Mouse (Mus musculus): ENCODE data around the gene Selenof. TPM values are rescaled to one million over a fixed set of nuclear protein-coding genes. Genes with fewer than 3 reads are reported as not detected.
"Not testable (repeated sequence)": the region's sequence is repeated elsewhere in the genome, so short reads cannot be mapped to it uniquely, and the experiment has no call there.

The Selenof gene
- polyA plus RNA-seq, 1 experiment from 2014 or later = 272 TPM

DNA sequence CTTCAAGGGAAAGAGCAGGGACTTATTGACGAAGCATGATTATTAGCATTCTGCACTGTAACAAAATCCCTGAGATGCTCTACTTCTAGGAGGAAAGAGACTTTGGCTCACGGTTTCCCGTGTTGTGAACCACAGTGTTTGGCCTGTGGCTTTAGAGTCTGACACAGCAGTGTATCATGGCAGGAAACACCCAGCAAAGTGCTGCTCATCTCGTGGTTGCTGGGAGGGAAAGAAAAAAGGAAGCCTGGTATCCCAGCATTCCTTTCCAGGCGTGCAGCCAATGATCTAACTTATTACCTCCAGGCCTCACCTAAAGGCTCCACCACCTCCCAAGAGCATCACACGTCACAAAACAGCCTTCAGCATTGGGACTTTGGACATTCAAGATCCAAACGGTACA is 32.7 kb downstream of the Selenof start:
- no peaks in the 10 kb centered on the region for H3K9me3 ChIP-seq (replicated peaks; ENCODE audit: control insufficient read depth, low read length)
- 51% methylated on average over 7 of the region's 7 CpGs for WGBS (ENCODE audit: insufficient replicate concordance)
- no peak overlapping the region for H3K27ac ChIP-seq (ENCODE audit: low read length)
- H3K4me3 ChIP-seq (ENCODE audit: low read depth, low read length) = no peak overlapping the region
- no peak overlapping the region for H3K4me2 ChIP-seq (ENCODE audit: low read depth, low read length)
- H3K36me3 ChIP-seq (ENCODE audit: control insufficient read depth, insufficient read depth) = peaks cover 6% of the 10 kb centered on the region; the same call in 1 of the 2 replicates
- H3K4me1 ChIP-seq (ENCODE audit: control insufficient read depth, low read depth, low read length) = no peaks in the 10 kb centered on the region
- H3K27me3 ChIP-seq (ENCODE audit: control insufficient read depth, insufficient read depth, low read depth, low read length) = no peaks in the 10 kb centered on the region
- H3K9ac ChIP-seq (ENCODE audit: low read depth, low read length) = no peak overlapping the region
- ATAC-seq (ENCODE audit: low read depth) = no peak

DNA sequence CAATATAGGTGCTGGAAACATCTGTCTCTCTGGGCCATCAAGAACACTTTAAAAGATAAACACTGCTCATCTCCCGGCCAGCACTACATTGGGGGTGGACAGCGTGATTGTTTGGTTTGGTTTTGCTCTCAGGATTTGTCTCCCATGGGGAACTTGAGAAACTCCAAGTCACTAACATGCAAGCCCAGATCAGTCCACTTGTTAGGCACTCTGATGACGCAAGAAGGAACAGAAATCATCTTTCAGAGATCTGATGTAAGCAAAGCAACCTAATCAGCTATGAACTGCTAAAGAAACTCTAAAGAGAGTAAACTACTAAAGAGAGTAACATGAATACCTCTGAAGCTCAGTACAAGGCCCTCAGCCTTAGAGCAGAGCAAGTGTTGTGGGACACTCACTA is 33.5 kb downstream of the Selenof start:
- 58% methylated on average over 3 of the region's 3 CpGs for WGBS (ENCODE audit: insufficient replicate concordance)
- Histone ChIP-seq H3K9ac (ENCODE audit: low read depth, low read length) (no peak overlapping the region), H3K36me3 (ENCODE audit: control insufficient read depth, insufficient read depth) (no peaks in the 10 kb centered on the region), H3K4me1 (ENCODE audit: control insufficient read depth, low read depth, low read length) (peaks cover 6% of the 10 kb centered on the region), H3K4me2 (ENCODE audit: low read depth, low read length) (no peak overlapping the region), H3K27ac (ENCODE audit: low read length) (no peak overlapping the region), H3K4me3 (ENCODE audit: low read depth, low read length) (no peak overlapping the region), H3K27me3 (ENCODE audit: control insufficient read depth, insufficient read depth, low read depth, low read length) (no peaks in the 10 kb centered on the region), H3K9me3 (replicated peaks; ENCODE audit: control insufficient read depth, low read length) (no peaks in the 10 kb centered on the region)
- ATAC-seq (ENCODE audit: low read depth) = no peak

DNA sequence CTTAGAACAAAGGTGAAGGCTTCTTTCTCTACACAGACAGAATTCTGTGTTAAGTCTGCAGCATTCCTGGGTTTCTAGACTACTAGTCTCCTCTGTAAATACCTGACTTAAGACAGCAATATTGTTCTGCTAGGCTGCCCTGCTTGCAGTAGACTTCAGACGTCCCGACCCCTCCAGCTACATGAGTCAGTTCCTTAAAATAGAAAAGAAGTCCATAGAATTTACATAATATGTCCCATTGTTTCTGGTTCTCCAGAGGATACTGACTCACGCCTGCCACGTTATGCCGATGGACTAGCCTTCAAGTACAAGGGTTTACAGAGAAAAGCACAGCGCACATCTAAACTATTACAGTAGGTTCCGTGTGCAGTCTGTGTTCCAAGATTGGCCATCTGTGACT is 34.1 kb downstream of the Selenof start:
- no peak for ATAC-seq (ENCODE audit: low read depth)
- no peaks in the 10 kb centered on the region for H3K36me3 ChIP-seq (ENCODE audit: control insufficient read depth, insufficient read depth)
- H3K4me2 ChIP-seq (ENCODE audit: low read depth, low read length) = no peak overlapping the region
- WGBS (ENCODE audit: insufficient replicate concordance) = 66% methylated on average over 7 of the region's 7 CpGs
- H3K27me3 ChIP-seq (ENCODE audit: control insufficient read depth, insufficient read depth, low read depth, low read length) = no peaks in the 10 kb centered on the region
- peaks cover 6% of the 10 kb centered on the region for H3K4me1 ChIP-seq (ENCODE audit: control insufficient read depth, low read depth, low read length)
- no peak overlapping the region for H3K27ac ChIP-seq (ENCODE audit: low read length)
- no peak overlapping the region for H3K9ac ChIP-seq (ENCODE audit: low read depth, low read length)
- no peaks in the 10 kb centered on the region for H3K9me3 ChIP-seq (replicated peaks; ENCODE audit: control insufficient read depth, low read length)
- H3K4me3 ChIP-seq (ENCODE audit: low read depth, low read length) = no peak overlapping the region

DNA sequence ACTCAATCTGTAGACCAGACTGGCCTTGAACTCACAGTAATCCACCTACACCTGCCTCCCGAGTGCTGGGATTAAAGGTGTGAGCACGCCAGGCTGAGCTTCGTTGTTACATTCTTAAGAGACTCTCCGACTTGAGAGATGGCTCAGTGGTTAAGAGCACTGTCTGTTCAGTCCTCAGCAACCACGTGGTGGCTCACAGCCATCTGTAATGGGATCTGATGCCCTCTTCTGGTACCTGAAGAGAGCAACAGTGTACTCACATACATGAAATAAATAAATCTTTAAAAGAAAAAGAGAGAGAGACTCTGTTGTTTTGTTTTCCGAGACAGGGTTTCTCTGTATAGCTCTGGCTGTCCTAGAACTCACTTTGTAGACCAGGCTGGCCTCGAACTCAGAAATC is 35.7 kb downstream of the Selenof start:
- H3K9me3 ChIP-seq (replicated peaks; ENCODE audit: control insufficient read depth, low read length); H3K27ac ChIP-seq (ENCODE audit: low read length); H3K27me3 ChIP-seq (ENCODE audit: control insufficient read depth, insufficient read depth, low read depth, low read length); H3K4me2 ChIP-seq (ENCODE audit: low read depth, low read length); H3K36me3 ChIP-seq (ENCODE audit: control insufficient read depth, insufficient read depth); ATAC-seq (ENCODE audit: low read depth); H3K4me3 ChIP-seq (ENCODE audit: low read depth, low read length); H3K9ac ChIP-seq (ENCODE audit: low read depth, low read length): not testable (repeated sequence)
- WGBS (ENCODE audit: insufficient replicate concordance) = 52% methylated on average over 7 of the region's 7 CpGs
- peaks cover 11% of the 10 kb centered on the region for H3K4me1 ChIP-seq (ENCODE audit: control insufficient read depth, low read depth, low read length)

DNA sequence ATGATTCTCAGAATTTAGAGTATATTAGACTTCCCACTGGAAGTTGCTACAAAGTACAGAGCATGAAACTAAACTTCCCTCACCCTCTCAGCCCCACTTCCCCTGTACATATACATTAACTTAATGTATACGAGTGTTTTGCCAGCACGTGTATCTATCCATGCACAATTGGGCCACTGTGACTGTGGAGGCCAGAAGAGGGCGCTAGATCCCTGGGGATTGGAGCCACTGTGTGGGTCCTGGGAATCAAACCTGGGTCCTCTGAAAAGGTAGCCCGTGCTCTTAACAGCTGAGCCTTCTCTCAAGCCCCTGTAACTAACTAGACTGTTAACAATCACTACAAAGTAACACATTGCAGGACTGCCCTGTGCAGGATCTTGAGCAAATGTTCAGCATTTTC is 36.3 kb downstream of the Selenof start:
- 52% methylated on average over 4 of the region's 4 CpGs for WGBS (ENCODE audit: insufficient replicate concordance)
- H3K4me2 ChIP-seq (ENCODE audit: low read depth, low read length) = no peak overlapping the region

DNA sequence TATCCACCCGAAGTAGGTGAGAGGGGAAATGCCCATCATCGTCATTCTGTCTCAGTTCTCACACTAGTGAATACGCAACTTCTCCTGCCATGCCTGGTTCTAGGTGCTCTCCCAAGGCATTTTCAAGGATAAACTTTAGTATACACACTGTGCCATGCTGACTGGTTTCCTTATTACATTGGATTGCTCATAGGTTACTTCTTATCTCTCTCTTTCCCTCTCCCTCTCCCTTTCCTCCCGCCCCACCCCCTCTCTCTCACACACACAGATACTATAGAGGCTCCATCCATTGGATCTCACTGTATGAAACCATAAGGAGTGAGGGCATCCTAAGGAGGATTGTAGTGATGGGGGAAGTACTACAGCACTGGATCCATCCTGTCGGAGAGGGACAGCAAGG is 38.0 kb downstream of the Selenof start:
- no peak for ATAC-seq (ENCODE audit: low read depth)
- H3K9ac ChIP-seq (ENCODE audit: low read depth, low read length) = no peak overlapping the region
- H3K9me3 ChIP-seq (replicated peaks; ENCODE audit: control insufficient read depth, low read length) = no peaks in the 10 kb centered on the region
- no peaks in the 10 kb centered on the region for H3K36me3 ChIP-seq (ENCODE audit: control insufficient read depth, insufficient read depth)
- H3K4me1 ChIP-seq (ENCODE audit: control insufficient read depth, low read depth, low read length) = peaks cover 21% of the 10 kb centered on the region
- 77% methylated on average over 5 of the region's 5 CpGs for WGBS (ENCODE audit: insufficient replicate concordance)
- no peak overlapping the region for H3K4me3 ChIP-seq (ENCODE audit: low read depth, low read length)
- no peak overlapping the region for H3K27ac ChIP-seq (ENCODE audit: low read length)
- H3K27me3 ChIP-seq (ENCODE audit: control insufficient read depth, insufficient read depth, low read depth, low read length) = no peaks in the 10 kb centered on the region
- H3K4me2 ChIP-seq (ENCODE audit: low read depth, low read length) = no peak overlapping the region

More for the DNA sequence above, 36.3 kb downstream of the Selenof start:
- Histone ChIP-seq H3K9me3 (replicated peaks; ENCODE audit: control insufficient read depth, low read length) (no peaks in the 10 kb centered on the region), H3K36me3 (ENCODE audit: control insufficient read depth, insufficient read depth) (no peaks in the 10 kb centered on the region), H3K9ac (ENCODE audit: low read depth, low read length) (no peak overlapping the region), H3K27me3 (ENCODE audit: control insufficient read depth, insufficient read depth, low read depth, low read length) (no peaks in the 10 kb centered on the region), H3K4me1 (ENCODE audit: control insufficient read depth, low read depth, low read length) (peaks cover 17% of the 10 kb centered on the region), H3K4me3 (ENCODE audit: low read depth, low read length) (no peak overlapping the region), H3K27ac (ENCODE audit: low read length) (no peak overlapping the region)
- ATAC-seq (ENCODE audit: low read depth) = 0 out of 2 replicates have a peak, but pooled peaks have one; percentile 22

DNA sequence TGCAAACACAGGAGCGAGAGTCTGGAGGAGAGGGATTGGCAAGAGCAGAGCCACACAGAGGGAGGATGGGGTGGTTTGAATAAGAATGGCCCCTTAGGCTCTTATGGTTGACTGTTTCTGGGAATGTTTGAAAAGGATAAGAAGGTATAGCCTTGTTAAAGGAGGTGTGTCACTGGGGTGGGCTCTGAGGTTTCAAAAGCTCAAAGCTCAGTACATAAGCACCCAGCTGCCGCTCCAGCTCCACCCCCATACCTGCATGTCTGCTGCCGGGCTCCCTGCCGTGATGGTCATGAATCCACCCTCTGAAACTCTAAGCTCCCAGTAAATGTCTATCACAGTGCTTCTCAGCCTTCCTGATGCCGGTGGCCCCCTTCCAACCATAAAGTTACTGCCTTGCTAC is 40.7 kb downstream of the Selenof start:
- H3K27me3 ChIP-seq (ENCODE audit: control insufficient read depth, insufficient read depth, low read depth, low read length) = no peaks in the 10 kb centered on the region
- H3K4me1 ChIP-seq (ENCODE audit: control insufficient read depth, low read depth, low read length) = peaks cover 21% of the 10 kb centered on the region
- 51% methylated on average over 5 of the region's 5 CpGs for WGBS (ENCODE audit: insufficient replicate concordance)
- no peak overlapping the region for H3K4me2 ChIP-seq (ENCODE audit: low read depth, low read length)
- H3K9ac ChIP-seq (ENCODE audit: low read depth, low read length) = no peak overlapping the region
- no peak overlapping the region for H3K4me3 ChIP-seq (ENCODE audit: low read depth, low read length)
- H3K9me3 ChIP-seq (replicated peaks; ENCODE audit: control insufficient read depth, low read length) = no peaks in the 10 kb centered on the region
- no peaks in the 10 kb centered on the region for H3K36me3 ChIP-seq (ENCODE audit: control insufficient read depth, insufficient read depth)
- ATAC-seq (ENCODE audit: low read depth) = no peak
- no peak overlapping the region; the same call in 1 of the 2 replicates for H3K27ac ChIP-seq (ENCODE audit: low read length)

DNA sequence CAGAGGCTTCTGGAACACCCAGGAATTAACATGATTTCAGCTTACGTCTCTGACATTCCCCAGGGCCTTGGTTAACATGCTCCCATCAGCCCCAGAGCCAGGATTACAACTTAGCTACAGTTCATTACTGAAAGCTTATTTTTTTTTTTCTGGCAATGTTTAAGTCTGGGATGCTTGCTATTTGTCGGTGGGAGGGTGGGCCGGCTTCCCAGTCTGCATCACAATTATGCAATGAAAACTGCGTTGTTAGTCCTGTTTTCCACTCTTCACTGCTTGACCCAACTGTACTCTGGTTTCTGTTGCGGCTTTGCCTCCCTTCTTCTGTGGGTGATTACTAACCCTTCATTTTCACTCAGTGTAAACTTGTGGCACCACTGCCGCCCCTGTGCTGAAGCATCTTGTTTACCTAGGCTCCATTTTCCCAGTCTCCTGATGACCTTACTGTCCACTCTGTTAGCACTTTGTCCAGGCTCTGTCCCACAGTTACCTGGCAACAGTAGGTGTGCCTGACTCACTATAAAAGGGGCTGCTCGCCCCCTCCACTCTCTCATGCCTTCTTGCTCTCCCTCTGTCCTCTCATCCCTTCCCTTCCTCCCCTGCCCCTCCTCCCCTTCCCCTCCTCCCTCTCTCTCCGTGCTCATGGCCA is 41.6 kb downstream of the Selenof start:
- Histone ChIP-seq H3K9me3 (replicated peaks; ENCODE audit: control insufficient read depth, low read length) (no peaks in the 10 kb centered on the region), H3K9ac (ENCODE audit: low read depth, low read length) (no peak overlapping the region), H3K27ac (ENCODE audit: low read length) (peak overlapping the region; percentile 29), H3K36me3 (ENCODE audit: control insufficient read depth, insufficient read depth) (no peaks in the 10 kb centered on the region), H3K4me2 (ENCODE audit: low read depth, low read length) (no peak overlapping the region), H3K27me3 (ENCODE audit: control insufficient read depth, insufficient read depth, low read depth, low read length) (no peaks in the 10 kb centered on the region), H3K4me3 (ENCODE audit: low read depth, low read length) (no peak overlapping the region), H3K4me1 (ENCODE audit: control insufficient read depth, low read depth, low read length) (peaks cover 21% of the 10 kb centered on the region)
- ATAC-seq (ENCODE audit: low read depth) = peak; percentile 72
- 57% methylated on average over 8 of the region's 8 CpGs for WGBS (ENCODE audit: insufficient replicate concordance)

DNA sequence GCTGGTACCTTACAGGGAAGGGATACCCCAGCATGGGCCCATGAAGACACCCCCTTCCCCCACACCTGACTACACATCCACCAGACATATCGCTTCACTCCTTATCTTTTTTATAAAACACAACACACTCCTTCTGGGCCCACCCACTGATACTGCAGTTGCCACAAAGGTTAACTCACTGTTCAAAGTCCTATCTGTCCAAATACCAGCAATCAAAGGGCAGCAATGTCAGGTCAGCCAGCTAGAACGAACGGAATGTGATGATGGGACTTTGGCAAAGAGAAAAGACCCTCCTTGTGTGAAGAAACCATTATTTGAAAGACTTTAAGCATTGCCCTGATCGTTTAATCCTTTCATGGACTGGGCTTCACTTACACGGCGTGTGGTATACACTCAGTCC is 42.3 kb downstream of the Selenof start:
- ATAC-seq (ENCODE audit: low read depth) = peak; percentile 70
- Histone ChIP-seq H3K27me3 (ENCODE audit: control insufficient read depth, insufficient read depth, low read depth, low read length) (no peaks in the 10 kb centered on the region), H3K9ac (ENCODE audit: low read depth, low read length) (no peak overlapping the region), H3K4me2 (ENCODE audit: low read depth, low read length) (0 out of 2 replicates have a peak overlapping the region, but pooled peaks have one; percentile 4), H3K9me3 (replicated peaks; ENCODE audit: control insufficient read depth, low read length) (no peaks in the 10 kb centered on the region), H3K4me1 (ENCODE audit: control insufficient read depth, low read depth, low read length) (peaks cover 23% of the 10 kb centered on the region), H3K27ac (ENCODE audit: low read length) (peak overlapping the region; percentile 29), H3K4me3 (ENCODE audit: low read depth, low read length) (no peak overlapping the region), H3K36me3 (ENCODE audit: control insufficient read depth, insufficient read depth) (no peaks in the 10 kb centered on the region)
- 40% methylated on average over 6 of the region's 6 CpGs for WGBS (ENCODE audit: insufficient replicate concordance)

All from liver, embryonic 16.5 days (tissue).